Mouse (Mus musculus) brain, embryonic 14.5 days (tissue): ENCODE results near the gene Dbf4.

Source experiments
- CTCF ChIP-seq: fragments of 200-500 bp; IDR thresholded peaks from 2 replicates; pipeline ENCODE4 v1.5.1; 2012; ENCODE audit warnings: inconsistent platforms, mild to moderate bottlenecking, moderate library complexity, borderline replicate concordance; ENCODE audit not compliant: insufficient read depth, insufficient read length; ENCODE audit errors: extremely low read depth
- POLR2A ChIP-seq: fragments of 200-500 bp; IDR thresholded peaks from 2 replicates; pipeline ENCODE4 v1.6.1; 2012; ENCODE audit warnings: mild to moderate bottlenecking, inconsistent platforms, borderline replicate concordance; ENCODE audit not compliant: poor library complexity, insufficient read depth, insufficient read length, severe bottlenecking; ENCODE audit errors: extremely low read depth

- TF ChIP-seq CTCF (no peak), POLR2A (peak; percentile 67)
Measured at GRCm38 (mm10) chr5:8422157-8422931, at the start of gene Dbf4, which contains the start of gene Slc25a40.
